Mouse (Mus musculus) heart, postnatal 0 days (tissue): ENCODE data around the gene Ntf5. TPM values are rescaled to one million over a fixed set of nuclear protein-coding genes. Genes with fewer than 3 reads are reported as not detected.

Experiments
- ATAC-seq: fragments of 200-750 bp; cut with Nextera tagmentation; 2 replicates; pipeline ENCODE4 v1.8.0; 2017; ENCODE audit warnings: low read depth, moderate number of reproducible peaks, moderate library complexity; ENCODE audit not compliant: insufficient read depth
- DNase-seq: peaks from one replicate; pipeline ENCODE4 v3.0.0-alpha.2; 2016; ENCODE audit warnings: low spot score
- H3K27ac ChIP-seq: fragments of 300-500 bp; sonication (generic); 2 replicates; pipeline ENCODE4 v1.5.1; 2014; ENCODE audit warnings: low read depth, mild to moderate bottlenecking
- H3K27me3 ChIP-seq: fragments of 300-500 bp; sonication (generic); 2 replicates; pipeline ENCODE4 v1.6.1; 2014; ENCODE audit warnings: low read length, mixed read lengths; ENCODE audit not compliant: control insufficient read depth, insufficient read depth
- H3K36me3 ChIP-seq: fragments of 300-500 bp; sonication (generic); replicated peaks from 2 replicates; pipeline ENCODE4 v1.6.1; 2014; ENCODE audit warnings: low read length, mixed read lengths; ENCODE audit not compliant: control insufficient read depth, insufficient read depth
- H3K4me1 ChIP-seq: fragments of 300-500 bp; sonication (generic); 2 replicates; pipeline ENCODE4 v1.6.1; 2014; ENCODE audit warnings: antibody characterized with exemption; ENCODE audit not compliant: control insufficient read depth, insufficient read depth
- H3K4me2 ChIP-seq: fragments of 300-500 bp; sonication (generic); 2 replicates; pipeline ENCODE4 v1.6.1; 2014; ENCODE audit warnings: low read depth, mild to moderate bottlenecking, low read length, moderate library complexity
- H3K4me3 ChIP-seq: fragments of 300-500 bp; sonication (generic); 2 replicates; pipeline ENCODE4 v1.5.1; 2014; ENCODE audit warnings: low read depth, low read length
- H3K9ac ChIP-seq: fragments of 300-500 bp; sonication (generic); replicated peaks from 2 replicates; pipeline ENCODE4 v1.6.1; 2014; ENCODE audit warnings: low read depth, low read length, mixed read lengths
- H3K9me3 ChIP-seq: fragments of 300-500 bp; sonication (generic); replicated peaks from 2 replicates; pipeline ENCODE4 v1.6.1; 2016; ENCODE audit warnings: low read length; ENCODE audit not compliant: control insufficient read depth
- CTCF ChIP-seq: IDR thresholded peaks from 2 replicates; pipeline ENCODE4 v1.5.1; 2016; ENCODE audit warnings: antibody characterized with exemption, control low read depth, low read depth
- EP300 ChIP-seq: IDR thresholded peaks from 2 replicates; pipeline ENCODE4 v1.6.1; 2016; ENCODE audit warnings: antibody characterized with exemption, low read depth
- WGBS: fragments of 180-500 bp; shearing (Covaris S2); extraction: QIAGEN DNeasy Blood & Tissue Kit; methylation state at CpG from one replicate; pipeline ENCODE4 v1.1.7; 2014; 5-methylcytosine and 5-hydroxymethylcytosine counted together
- polyA plus RNA-seq: library from polyadenylated mRNA; unstranded; fragments of >200 nt; fragmentation: Nextera tagmentation; extraction: Ambion mirVana; gene quantifications from 2 replicates; pipeline ENCODE4 v1.2.1, GENCODE M21; 2015
- total RNA-seq: library from RNA; depleted of rRNA; stranded (reverse); fragments of >200 nt; gene quantifications from 2 replicates; pipeline ENCODE4 v1.2.3, GENCODE M21; 2014; ENCODE audit warnings: low replicate concordance

The Ntf5 gene
- total and polyA plus RNA-seq, 2 experiments from 2014 or later = 0.15 TPM; not detected in 1

DNA sequence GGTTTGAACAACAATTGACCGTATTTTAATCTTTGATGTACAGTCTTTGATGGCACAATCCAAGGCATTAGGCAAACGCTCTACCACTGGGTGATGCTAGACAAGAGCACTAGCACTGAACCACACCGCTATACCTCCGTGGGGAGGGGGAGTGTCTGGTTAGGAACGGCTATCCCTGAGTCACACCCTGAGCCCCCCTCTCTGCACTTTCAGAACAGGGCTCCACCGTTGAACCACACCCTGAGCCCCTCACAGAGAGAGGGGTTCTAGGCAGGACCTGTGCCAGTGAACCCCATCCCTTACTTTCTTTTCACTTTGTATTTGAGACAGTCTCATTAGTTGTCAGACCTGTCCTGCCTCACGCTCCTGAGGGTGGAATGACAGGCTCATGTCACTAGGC is 5.1 kb upstream of the Ntf5 start:
- Histone ChIP-seq H3K9me3 (no peaks in the 10 kb centered on the region), H3K4me3 (no peak overlapping the region), H3K4me2 (no peak overlapping the region), H3K4me1 (peaks cover 12% of the 10 kb centered on the region; the same call in 1 of the 2 replicates), H3K36me3 (no peaks in the 10 kb centered on the region), H3K9ac (no peak overlapping the region), H3K27me3 (peaks cover 73% of the 10 kb centered on the region), H3K27ac (no peak overlapping the region)
- DNase-seq (no peak), ATAC-seq (no peak)
- TF ChIP-seq EP300 = no peak
- TF ChIP-seq CTCF = no peak
- 69% methylated on average over 7 of the region's 7 CpGs for WGBS

DNA sequence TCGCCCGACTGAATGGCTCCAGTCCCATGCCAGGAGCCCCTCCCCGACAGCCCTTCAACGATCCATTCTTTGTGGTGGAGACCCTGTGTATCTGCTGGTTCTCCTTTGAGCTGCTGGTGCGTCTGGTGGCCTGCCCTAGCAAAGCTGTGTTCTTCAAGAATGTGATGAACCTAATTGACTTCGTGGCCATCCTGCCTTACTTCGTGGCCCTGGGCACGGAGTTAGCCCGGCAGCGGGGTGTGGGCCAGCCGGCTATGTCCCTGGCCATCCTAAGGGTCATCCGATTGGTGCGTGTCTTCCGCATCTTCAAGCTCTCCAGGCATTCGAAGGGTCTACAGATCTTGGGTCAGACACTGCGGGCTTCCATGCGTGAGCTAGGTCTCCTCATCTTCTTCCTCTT is 4.5 kb upstream of the Ntf5 start:
- TF ChIP-seq EP300 (no peak), CTCF (no peak)
- WGBS = 84% methylated on average over 17 of the region's 17 CpGs
- ATAC-seq (no peak), DNase-seq (no peak)
- Histone ChIP-seq H3K36me3 (no peaks in the 10 kb centered on the region), H3K9ac (no peak overlapping the region), H3K4me2 (no peak overlapping the region), H3K4me1 (peaks cover 18% of the 10 kb centered on the region; the same call in 1 of the 2 replicates), H3K27me3 (peaks cover 79% of the 10 kb centered on the region), H3K9me3 (no peaks in the 10 kb centered on the region), H3K27ac (no peak overlapping the region), H3K4me3 (no peak overlapping the region)

DNA sequence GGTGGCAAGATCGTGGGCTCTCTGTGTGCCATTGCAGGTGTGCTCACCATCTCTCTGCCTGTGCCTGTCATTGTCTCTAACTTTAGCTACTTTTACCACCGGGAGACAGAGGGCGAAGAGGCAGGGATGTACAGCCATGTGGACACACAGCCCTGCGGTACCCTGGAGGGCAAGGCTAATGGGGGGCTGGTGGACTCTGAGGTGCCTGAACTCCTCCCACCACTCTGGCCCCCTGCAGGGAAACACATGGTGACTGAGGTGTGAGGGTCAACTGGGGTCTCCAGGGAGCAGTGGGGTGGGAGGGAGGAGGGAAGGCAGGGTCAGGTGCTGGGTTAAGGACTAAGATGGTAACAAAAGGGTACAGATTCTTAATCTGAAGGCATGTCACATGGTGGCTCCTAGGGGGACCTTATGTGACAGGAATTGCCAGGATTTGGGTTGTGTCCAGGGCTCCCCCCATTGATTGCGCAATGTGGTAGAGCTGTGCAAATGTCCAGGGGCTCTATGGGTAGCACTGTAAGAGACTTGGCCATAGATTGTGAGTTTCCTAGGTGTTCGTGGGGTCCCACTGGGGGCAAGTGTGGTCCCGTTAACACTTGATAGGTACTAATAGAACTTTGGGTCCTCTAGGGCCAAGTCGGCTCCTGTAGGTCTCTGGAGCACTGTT is 3.9 kb upstream of the Ntf5 start:
- Histone ChIP-seq H3K27me3 (peaks cover 86% of the 10 kb centered on the region), H3K4me2 (no peak overlapping the region), H3K4me3 (no peak overlapping the region), H3K9ac (no peak overlapping the region), H3K36me3 (no peaks in the 10 kb centered on the region), H3K4me1 (peaks cover 19% of the 10 kb centered on the region; the same call in 1 of the 2 replicates), H3K9me3 (no peaks in the 10 kb centered on the region), H3K27ac (no peak overlapping the region)
- TF ChIP-seq CTCF (no peak), EP300 (no peak)
- DNase-seq = no peak
- 77% methylated on average over 8 of the region's 8 CpGs for WGBS
- ATAC-seq = no peak

DNA sequence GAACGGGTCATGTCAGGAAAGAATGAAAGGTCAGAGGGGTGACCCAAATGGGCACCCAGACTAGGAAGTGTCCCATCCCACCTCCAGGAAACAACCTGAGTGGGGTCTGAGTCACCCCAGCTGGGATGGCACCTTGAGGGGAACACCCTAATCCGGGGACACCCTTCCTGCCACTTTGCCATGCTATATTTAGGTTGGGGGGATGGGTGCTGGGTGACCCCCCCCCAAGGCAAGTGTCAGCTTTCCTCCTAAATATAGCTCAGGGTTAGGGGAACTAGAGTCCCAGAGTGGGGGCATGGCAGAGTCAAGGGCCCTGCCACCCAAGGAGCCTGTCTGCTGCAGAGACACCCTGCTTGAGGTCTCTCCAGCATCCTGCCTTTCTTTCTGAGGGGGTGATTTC is 1.1 kb upstream of the Ntf5 start:
- 45% methylated on average over 2 of the region's 2 CpGs for WGBS
- Histone ChIP-seq H3K27ac (no peak overlapping the region), H3K9me3 (no peaks in the 10 kb centered on the region), H3K9ac (no peak overlapping the region), H3K27me3 (peaks cover 91% of the 10 kb centered on the region), H3K4me3 (no peak overlapping the region), H3K4me2 (no peak overlapping the region), H3K36me3 (no peaks in the 10 kb centered on the region), H3K4me1 (peaks cover 12% of the 10 kb centered on the region; the same call in 1 of the 2 replicates)
- ATAC-seq (no peak), DNase-seq (no peak)
- TF ChIP-seq EP300 (no peak), CTCF (no peak)

DNA sequence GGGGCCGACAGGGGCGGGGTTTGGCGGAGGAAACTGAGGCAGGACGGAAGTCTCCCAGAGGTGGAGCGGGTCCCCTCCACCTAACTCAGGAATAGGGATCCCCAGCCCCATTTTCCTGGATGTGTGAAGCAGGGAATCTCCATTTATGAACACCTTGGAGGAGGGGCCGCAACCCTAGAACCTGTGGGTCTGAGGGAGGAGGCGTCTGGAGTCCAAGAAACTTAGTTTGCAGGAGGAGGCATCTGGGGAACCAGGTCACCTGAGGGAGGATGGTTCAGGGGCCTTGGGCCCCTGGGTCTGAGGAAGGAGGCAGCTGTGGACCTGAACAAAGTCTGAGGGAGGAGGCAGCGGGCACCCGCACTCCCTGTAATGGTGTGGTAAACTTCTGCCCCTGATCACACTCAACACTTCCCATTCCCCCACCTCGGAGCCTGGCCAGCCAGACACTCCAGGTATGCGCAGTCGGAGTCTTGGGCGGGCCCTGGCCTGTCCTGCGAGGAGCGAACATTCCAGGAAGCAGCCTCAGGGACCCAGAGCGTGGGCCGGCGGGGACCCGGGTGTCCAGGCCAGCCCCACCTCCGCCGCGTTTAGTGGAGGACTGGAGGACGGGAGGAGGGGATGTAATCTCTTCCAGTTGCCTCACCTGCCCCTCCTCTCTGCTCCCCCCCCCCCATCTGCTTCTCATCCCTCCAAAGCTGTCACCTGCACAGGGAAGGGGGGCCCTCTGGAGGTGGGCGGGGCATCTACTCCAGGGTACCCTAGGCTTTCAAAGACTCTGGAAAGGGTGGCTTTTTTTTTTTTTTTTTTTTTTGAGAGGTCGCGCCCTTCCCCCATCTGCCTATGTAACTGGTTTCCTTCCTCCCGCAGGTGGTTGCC is 607 bp downstream of the Ntf5 start:
- Histone ChIP-seq H3K36me3 (no peaks in the 10 kb centered on the region), H3K9ac (no peak overlapping the region; the same call in 1 of the 2 replicates), H3K27me3 (peaks cover 91% of the 10 kb centered on the region), H3K27ac (no peak overlapping the region), H3K4me2 (peak overlapping the region; percentile 92), H3K4me3 (peak overlapping the region; percentile 56), H3K4me1 (peaks cover 12% of the 10 kb centered on the region; the same call in 1 of the 2 replicates), H3K9me3 (no peaks in the 10 kb centered on the region)
- ATAC-seq (no peak), DNase-seq (no peak)
- TF ChIP-seq CTCF = no peak
- no peak for TF ChIP-seq EP300
- WGBS = 2% methylated on average over 25 of the region's 27 CpGs
